Mouse (Mus musculus): ENCODE data around the gene Rprd2. TPM values are rescaled to one million over a fixed set of nuclear protein-coding genes. Genes with fewer than 3 reads are reported as not detected.

The Rprd2 gene
- total RNA-seq, 2 experiments from 2014 or later = 60.3 to 65.5 TPM

DNA sequence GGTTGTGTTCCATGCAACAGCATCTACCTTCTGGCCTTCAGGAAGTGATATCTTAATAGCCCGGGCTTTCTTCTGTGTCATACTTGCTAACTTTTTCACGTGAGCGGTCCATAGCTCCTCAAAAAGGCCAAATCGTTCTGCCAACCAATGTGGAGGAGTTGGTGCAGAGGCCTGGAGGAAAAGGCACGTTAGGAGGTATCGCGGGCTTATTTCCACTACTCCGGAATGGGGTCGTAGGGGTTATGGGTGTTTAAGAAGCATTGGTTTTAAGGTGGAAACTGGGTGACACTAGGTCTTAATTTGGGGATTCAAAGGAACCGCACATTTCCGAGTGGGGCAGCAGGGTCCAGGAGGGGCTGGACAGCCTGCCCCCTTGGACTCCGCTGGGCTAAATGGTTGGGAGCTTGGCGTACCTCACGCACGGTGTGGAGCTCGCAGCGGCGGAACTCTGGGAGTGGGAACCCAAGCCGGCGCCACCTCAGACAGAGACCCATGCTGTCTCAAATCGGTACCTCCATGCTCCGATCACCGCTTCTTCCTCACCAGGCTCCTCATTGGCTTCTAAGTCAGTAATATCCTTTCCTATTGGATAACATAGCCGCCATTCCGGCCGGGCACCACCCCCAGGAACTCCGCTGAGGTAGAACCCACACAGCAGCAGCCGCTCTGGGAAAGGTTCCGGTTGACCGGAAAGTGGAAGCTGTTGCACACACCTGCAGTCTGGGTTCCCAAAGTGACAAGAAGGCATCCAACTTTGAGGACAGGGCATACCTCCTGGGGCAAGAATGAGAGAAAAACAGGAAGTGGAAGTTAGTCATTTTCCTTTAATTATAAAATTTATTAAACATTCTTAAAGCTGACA, 64.1 kb downstream of the Rprd2 start:
- peak; percentile 95 to 96 for DNase-seq (ENCODE audit: low spot score in 2 of 2)
- peak overlapping the region; percentile 99 for H3K4me3 ChIP-seq
- no peak for TF ChIP-seq CTCF (conservative IDR thresholded peaks at IDR 0.05)
- peak overlapping the region; percentile 73 for H3K27ac ChIP-seq

DNA sequence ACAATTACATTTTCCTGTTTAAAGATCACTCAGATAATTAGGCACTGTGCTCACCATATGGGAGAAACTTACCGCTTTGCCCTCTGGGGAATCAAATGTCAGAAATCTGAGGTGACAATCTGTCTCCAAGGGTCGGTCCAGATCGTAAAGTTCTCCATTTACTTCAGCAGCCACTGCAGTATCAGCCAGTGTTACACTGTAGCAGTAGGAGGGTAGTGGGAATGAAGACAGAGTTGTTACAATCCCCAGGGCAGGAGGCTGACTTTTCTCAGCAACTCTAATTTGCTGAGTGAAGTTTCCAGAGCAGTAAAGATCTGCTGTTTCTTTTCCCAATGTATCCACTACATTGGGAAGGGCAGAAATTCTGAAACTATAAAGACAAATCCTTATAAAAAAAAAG, 65.7 kb downstream of the Rprd2 start:
- TF ChIP-seq CTCF (conservative IDR thresholded peaks at IDR 0.05) = no peak
- DNase-seq (ENCODE audit: low spot score in 2 of 2) = no peak
- Histone ChIP-seq H3K27ac (no peak overlapping the region), H3K4me3 (no peak overlapping the region)

DNA sequence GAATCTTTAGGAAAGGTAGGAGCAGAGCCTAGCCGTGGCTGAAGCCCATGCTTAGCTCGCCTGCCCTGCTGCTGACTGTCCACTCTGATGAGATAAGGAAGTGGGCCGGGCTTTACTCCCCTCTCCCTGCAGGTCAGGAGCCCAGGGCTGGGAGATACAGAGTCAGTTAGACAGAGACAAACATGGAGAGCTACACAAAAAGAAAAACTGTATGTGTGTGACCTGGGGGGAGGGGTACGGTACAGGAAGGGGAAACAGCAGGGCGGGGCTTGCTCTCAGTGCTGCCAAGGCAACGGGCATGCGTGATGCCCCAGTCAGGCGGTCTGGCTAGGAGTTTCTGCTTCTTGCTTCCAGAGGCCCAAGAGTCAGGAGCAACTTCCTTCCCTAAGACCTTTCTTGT, 78.3 kb downstream of the Rprd2 start:
- Histone ChIP-seq H3K4me3 (no peak overlapping the region), H3K27ac (no peak overlapping the region; the same call in 1 of the 2 replicates)
- TF ChIP-seq CTCF (conservative IDR thresholded peaks at IDR 0.05) = no peak
- DNase-seq (ENCODE audit: low spot score in 2 of 2) = no peak

DNA sequence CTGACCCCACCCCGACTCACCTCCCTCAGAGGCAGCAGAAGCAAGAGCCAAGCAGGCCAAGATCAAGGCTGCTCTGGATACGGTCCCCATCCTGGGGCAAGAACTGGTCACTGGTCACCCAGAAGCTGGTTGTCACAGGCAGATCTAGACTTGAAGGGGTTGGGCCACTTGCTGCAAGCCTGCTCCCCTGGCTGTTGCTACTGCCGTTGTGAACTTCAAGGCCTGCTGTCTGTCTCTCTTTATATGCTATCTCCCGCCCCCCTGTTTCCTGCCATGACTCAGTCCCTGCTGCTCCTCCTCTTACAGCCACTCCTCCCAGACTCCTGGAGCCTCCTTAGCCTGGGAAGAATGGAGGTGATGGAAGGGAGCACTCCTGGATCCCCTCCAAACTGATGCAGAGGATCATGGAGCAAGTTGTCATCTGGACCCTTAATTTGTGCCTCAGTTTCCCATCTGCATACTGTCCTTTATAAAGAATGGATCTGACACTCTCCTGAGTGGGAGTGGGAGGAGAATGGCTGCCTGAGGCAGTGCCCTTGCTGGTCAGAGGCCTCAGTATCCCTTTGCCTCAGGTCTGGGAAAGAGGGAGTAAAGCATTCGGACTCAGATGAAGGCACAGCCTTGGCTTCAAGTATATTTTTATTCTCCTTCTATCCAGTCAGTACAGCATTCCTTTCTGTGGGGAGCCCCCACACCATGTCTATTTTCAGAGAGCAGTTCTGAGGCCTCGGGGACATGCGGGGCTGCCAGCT, 79.1 kb downstream of the Rprd2 start, which contains the start of gene Ecm1:
Gene Ecm1, minus strand, starts transcription at position 217 of the 752 bp plus-strand sequence.
- DNase-seq (ENCODE audit: low spot score in 2 of 2) = peak; percentile 39 to 56

DNA sequence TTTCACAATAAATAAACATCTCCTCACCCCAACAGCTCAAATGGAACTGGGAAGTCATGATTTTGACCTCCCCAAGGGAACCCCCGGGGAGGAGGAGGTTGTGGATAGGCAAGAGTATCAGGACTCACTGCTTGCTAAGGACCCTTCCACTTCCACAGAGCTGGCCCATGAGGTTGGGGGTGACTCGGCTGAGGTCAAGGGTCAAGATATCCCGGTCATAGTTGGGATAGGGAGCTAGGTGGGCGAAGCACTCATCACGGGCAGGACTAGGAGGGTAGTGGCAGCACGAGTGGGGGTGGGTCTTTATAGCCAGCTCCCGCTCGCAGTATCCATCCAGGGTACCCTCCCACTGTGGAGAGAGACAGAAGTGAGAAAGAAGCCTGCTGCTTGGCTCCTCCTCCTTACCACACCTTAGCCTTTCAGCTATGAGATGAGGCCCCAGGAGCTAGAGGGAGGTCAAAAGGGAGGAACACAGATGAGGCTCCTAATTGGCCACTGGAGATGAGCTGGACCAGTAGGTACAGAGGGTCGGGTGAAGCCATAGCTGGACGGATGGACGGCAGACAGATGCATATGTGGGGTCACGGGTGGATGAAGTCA, 83.5 kb downstream of the Rprd2 start:
- TF ChIP-seq CTCF (conservative IDR thresholded peaks at IDR 0.05) = no peak
- no peak overlapping the region for H3K4me3 ChIP-seq
- DNase-seq (ENCODE audit: low spot score in 2 of 2) = no peak
- H3K27ac ChIP-seq = no peak overlapping the region

More for the DNA sequence above, 79.1 kb downstream of the Rprd2 start, which contains the start of gene Ecm1:
- no peak for TF ChIP-seq CTCF (conservative IDR thresholded peaks at IDR 0.05)
- Histone ChIP-seq H3K27ac (peak within 1 kb of the TSS; percentile 28; the same call in 1 of the 2 replicates), H3K4me3 (peak within 1 kb of the TSS; percentile 11; the same call in 1 of the 2 replicates)

DNA sequence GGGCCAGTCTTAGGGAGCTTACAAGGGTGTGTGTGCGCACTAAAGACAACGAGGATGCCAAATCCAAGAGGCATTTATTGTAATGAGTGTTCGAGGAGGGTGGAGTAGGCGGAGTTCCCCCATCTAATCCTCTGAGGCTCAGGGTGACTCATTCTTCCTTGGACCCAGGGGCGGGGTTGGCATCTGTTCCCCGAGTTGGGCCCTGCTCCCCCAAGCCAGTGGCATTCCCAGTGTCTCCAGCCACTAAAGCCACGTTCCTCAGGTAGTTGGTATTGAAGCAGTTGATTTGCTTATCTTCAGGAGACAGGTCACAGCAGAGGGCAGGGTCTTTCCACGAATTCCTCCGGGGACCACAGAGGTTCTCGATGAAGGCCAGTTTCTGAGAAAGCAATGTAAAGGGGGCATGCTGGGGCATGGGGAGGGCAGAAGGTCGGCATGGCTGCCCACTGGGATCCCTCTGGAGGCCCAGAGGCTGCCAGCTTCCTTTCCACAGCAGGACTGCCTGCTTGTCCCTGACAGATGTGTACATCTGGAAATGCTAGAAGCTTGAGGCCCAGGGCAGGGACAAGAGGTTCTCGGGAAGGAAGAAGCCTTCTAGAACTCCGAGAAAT, 84.5 kb downstream of the Rprd2 start:
- TF ChIP-seq CTCF (conservative IDR thresholded peaks at IDR 0.05) = no peak
- H3K27ac ChIP-seq = no peak overlapping the region
- no peak for DNase-seq (ENCODE audit: low spot score in 2 of 2)
- no peak overlapping the region for H3K4me3 ChIP-seq

DNA sequence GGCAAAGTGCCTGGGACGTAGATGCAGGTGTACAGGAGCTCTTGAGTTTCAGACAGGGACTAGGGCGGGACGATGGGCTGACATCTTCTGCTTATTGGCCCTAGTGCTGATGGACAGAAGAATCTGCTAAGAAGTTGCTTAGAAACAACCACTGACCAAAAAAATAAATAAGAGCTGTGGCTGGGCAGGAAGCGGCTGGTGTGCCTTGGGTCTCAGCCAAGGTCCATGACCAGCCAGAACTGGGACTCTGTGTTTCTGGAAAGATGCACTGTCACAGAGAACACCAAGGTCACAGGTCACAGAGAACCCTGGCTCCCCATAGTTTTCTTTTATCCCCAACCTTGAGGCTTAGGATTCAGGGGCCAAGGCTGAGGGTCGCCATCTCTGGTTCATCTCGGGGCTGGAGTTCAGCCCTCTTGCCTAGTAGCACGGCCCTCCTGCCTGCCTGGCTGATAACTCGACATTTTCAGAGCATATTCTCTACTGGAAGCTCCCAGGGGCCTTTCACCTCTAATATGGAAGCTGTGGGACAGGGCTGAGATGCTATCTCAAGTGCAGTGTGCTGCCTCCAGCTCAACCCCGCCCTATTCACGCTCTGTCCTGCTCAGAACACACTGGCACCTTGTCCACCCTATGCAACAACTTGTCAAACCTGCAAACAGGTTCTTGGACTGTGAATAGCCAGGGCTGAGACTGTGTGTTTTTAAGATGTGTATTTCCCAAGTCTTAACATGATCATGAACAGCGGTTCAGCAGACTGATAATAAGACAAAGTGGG, 85.7 kb downstream of the Rprd2 start:
- H3K27ac ChIP-seq = peak overlapping the region; percentile 1; the same call in 1 of the 2 replicates
- no peak for DNase-seq (ENCODE audit: low spot score in 2 of 2)
- no peak for TF ChIP-seq CTCF (conservative IDR thresholded peaks at IDR 0.05)
- no peak overlapping the region for H3K4me3 ChIP-seq

DNA sequence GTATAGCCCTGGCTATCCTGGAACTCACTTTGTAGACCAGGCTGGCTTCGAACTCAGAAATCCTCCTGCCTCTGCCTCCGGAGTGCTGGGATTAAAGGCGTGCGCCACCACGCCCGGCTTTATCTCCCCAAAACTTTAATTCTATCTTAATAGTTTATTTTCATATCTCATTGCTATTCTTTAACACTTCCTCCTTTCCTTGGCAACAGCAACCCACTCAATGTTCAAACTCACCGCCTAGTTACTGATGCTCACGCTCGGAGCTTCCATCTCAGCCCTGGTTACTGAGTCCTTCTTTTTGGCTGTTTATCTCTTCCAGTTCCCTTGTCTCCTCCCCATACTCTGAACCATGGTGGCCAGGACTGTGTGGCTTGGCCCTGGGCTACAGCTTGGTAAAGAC, 86.4 kb downstream of the Rprd2 start:
- no peak overlapping the region for H3K4me3 ChIP-seq
- H3K27ac ChIP-seq = peak overlapping the region; percentile 1; the same call in 1 of the 2 replicates
- peak in 1 of 2 experiments; percentile 19 for DNase-seq (ENCODE audit: low spot score in 2 of 2)
- TF ChIP-seq CTCF (conservative IDR thresholded peaks at IDR 0.05) = no peak

DNA sequence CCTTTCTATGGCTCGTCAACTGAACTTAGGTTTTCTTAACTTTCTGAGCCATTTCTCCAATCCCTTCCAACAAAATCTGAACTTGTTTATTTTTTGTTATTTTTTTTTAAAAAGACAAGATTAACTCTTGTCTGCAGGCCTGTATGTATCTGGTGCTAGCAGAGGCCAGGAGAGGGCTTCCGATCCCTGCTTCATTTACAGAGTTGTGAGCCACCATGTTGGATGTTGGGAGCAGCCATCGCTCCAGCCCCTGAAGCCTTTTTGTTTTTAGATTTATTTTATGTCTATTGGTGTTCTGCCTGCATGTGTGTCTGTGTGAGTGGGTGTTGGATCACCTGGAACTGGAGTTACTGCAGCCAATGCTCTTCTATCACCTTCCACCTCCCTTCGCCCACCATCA, 86.9 kb downstream of the Rprd2 start:
- Histone ChIP-seq H3K4me3 (no peak overlapping the region), H3K27ac (no peak overlapping the region)
- TF ChIP-seq CTCF (conservative IDR thresholded peaks at IDR 0.05) = peak; percentile 65
- DNase-seq (ENCODE audit: low spot score in 2 of 2) = no peak

DNA sequence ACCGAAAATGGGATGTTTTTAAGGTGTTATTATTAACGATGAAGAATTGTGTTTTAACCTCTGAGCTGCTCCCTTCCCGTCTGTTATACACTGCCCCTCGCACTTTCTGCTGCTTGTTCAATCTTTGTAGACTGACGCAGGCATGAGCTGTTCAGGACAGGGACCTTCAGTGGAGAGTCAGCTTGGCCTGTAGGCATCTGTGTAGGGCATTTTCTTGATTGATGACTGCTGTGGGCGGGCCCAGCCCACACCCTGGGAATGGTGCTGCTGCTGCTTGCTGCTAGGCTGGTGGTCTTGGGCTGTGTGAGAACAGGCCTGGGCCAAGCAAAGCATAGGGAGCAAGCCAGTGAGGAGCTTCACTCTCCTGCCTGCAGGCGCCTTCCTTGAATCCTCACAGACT, 88.2 kb downstream of the Rprd2 start:
- DNase-seq (ENCODE audit: low spot score in 2 of 2) = no peak
- Histone ChIP-seq H3K4me3 (no peak overlapping the region), H3K27ac (no peak overlapping the region)
- no peak for TF ChIP-seq CTCF (conservative IDR thresholded peaks at IDR 0.05)

DNA sequence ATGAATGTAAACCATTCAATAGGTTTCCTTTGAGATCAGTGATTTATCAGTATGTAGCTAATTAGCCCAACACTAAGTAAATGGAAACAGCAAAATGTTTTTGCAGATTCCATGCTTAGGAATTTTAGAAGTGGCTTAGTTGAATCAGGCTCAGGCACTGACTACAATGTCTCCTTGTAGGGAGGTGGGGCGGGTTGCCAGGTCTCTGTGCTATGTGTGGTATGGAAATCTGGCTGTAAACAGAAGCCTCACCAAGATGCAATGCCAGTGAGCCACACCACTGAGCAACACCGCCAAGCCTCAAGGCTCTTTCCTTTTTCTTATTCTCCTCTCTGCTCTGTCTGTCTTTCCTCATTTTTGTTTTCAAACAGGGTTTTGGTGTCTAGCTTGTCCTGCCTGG, 89.8 kb downstream of the Rprd2 start:
- Histone ChIP-seq H3K27ac (no peak overlapping the region), H3K4me3 (no peak overlapping the region)
- no peak for DNase-seq (ENCODE audit: low spot score in 2 of 2)
- no peak for TF ChIP-seq CTCF (conservative IDR thresholded peaks at IDR 0.05)

Measured in layer of hippocampus, adult 2 months (tissue).